Mouse (Mus musculus): ENCODE results near the gene Tubd1. TPM values are rescaled to one million over a fixed set of nuclear protein-coding genes. Genes with fewer than 3 reads are reported as not detected.

Gene Tubd1
- polyA plus RNA-seq, 1 experiment from 2014 or later, result 9.8 TPM

DNA sequence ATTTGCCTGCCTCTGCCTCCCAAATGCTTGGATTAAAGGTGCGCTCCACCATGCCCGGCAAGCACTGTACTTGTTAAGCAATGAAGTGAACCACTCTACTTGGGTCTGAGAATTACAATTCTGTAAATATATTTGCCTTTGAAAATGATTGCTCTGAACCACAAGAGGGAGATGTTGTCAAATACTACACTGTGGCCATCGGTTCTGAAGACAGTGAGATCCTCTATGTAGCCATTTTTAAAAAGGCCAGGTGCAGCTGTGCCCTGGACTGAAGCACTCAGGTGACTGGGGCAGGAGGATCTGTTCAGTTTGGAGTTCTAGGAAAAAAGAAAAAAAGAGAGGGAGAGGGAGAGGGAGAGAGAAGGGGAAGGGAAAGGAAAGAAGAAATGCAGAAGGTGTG, 23.6 kb downstream of the Tubd1 start:
- Histone ChIP-seq H3K27ac (replicated peaks) (no peak overlapping the region), H3K27me3 (no peaks in the 10 kb centered on the region), H3K4me1 (replicated peaks) (peaks cover 9% of the 10 kb centered on the region), H3K36me3 (replicated peaks) (peaks cover 15% of the 10 kb centered on the region), H3K4me2 (no peak overlapping the region), H3K9ac (no peak overlapping the region), H3K9me3 (replicated peaks) (no peaks in the 10 kb centered on the region), H3K4me3 (replicated peaks) (no peak overlapping the region)
- 56% methylated on average over 3 of the region's 3 CpGs for WGBS (ENCODE audit: insufficient replicate concordance)
- ATAC-seq (ENCODE audit: insufficient read depth), result no peak

DNA sequence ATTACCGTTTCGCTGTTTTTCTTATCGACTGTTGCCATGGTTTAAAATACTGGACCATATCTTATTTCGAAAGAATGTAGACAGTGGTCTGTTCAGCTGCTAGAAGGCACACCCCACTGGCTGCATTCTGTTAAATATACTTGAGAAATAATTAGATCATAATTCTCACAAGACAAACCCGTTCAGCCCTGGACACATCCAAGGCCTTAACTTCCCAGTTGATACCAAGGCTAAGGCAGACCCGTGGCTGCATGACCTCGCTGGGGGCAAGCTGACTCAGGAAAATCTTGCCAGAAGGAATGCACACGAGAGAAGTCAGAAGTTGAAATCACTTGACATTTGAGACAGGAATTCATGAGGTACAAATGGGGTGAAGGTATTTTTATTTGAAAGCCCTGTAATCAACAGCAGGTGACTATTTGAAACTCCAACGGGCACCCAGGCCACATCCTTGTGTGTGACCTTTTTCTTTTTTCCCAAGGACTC, 25.5 kb downstream of the Tubd1 start:
- no peak overlapping the region for H3K4me3 ChIP-seq (replicated peaks)
- H3K4me1 ChIP-seq (replicated peaks), result peaks cover 17% of the 10 kb centered on the region
- no peak overlapping the region for H3K9ac ChIP-seq
- H3K9me3 ChIP-seq (replicated peaks), result no peaks in the 10 kb centered on the region
- H3K4me2 ChIP-seq, result no peak overlapping the region
- H3K36me3 ChIP-seq (replicated peaks), result peaks cover 11% of the 10 kb centered on the region
- no peaks in the 10 kb centered on the region for H3K27me3 ChIP-seq
- no peak for ATAC-seq (ENCODE audit: insufficient read depth)
- WGBS (ENCODE audit: insufficient replicate concordance), result 62% methylated on average over 9 of the region's 9 CpGs
- no peak overlapping the region for H3K27ac ChIP-seq (replicated peaks)

GRCm38 (mm10) chr11:86571047-86571855, 26.5 kb downstream of the Tubd1 start:
- Histone ChIP-seq H3K4me2 (no peak overlapping the region), H3K9ac (no peak overlapping the region), H3K27ac (replicated peaks) (0 out of 2 replicates have a peak overlapping the region, but pooled peaks have one; percentile 29), H3K36me3 (replicated peaks) (peaks cover 6% of the 10 kb centered on the region; the same call in 1 of the 2 replicates), H3K9me3 (replicated peaks) (no peaks in the 10 kb centered on the region), H3K4me3 (replicated peaks) (no peak overlapping the region), H3K4me1 (replicated peaks) (peaks cover 27% of the 10 kb centered on the region), H3K27me3 (no peaks in the 10 kb centered on the region)
- WGBS (ENCODE audit: insufficient replicate concordance), result 56% methylated on average over 15 of the region's 15 CpGs
- no peak for ATAC-seq (ENCODE audit: insufficient read depth)

- Histone ChIP-seq H3K36me3 (replicated peaks) (peaks cover 6% of the 10 kb centered on the region; the same call in 1 of the 2 replicates), H3K4me3 (replicated peaks) (no peak overlapping the region), H3K9ac (no peak overlapping the region), H3K9me3 (replicated peaks) (no peaks in the 10 kb centered on the region), H3K4me2 (no peak overlapping the region), H3K4me1 (replicated peaks) (peaks cover 28% of the 10 kb centered on the region), H3K27me3 (no peaks in the 10 kb centered on the region), H3K27ac (replicated peaks) (no peak overlapping the region)
- ATAC-seq (ENCODE audit: insufficient read depth), result no peak
- WGBS (ENCODE audit: insufficient replicate concordance), result 62% methylated on average over 4 of the region's 4 CpGs
Observed at GRCm38 (mm10) chr11:86571871-86572270, 27.1 kb downstream of the Tubd1 start.

DNA sequence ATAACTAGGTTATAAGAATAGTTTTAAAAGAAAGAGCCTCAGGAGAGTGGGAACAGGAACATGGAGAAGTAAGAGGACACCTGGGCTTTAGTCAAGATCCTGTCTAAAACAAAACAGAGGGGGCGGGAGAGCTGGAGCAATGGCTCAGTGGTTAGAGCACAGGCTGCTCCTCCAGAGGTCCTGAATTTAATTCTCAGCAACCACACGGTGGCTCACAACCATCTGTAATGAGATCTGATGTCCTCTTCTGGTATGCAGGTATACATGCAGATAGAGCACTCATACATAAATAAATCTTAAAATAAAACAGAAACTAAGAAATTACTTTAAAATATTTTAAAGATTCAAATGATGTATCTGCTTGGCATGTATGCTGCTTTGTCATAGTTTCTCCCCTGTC, 27.8 kb downstream of the Tubd1 start:
- Histone ChIP-seq H3K9me3 (replicated peaks) (no peaks in the 10 kb centered on the region), H3K4me2 (no peak overlapping the region), H3K27me3 (no peaks in the 10 kb centered on the region), H3K36me3 (replicated peaks) (no peaks in the 10 kb centered on the region), H3K9ac (no peak overlapping the region), H3K27ac (replicated peaks) (no peak overlapping the region), H3K4me3 (replicated peaks) (no peak overlapping the region), H3K4me1 (replicated peaks) (peaks cover 36% of the 10 kb centered on the region)
- no peak for ATAC-seq (ENCODE audit: insufficient read depth)
- WGBS (ENCODE audit: insufficient replicate concordance), result 50% methylated on average over 2 of the region's 2 CpGs

- 0 out of 2 replicates have a peak overlapping the region, but pooled peaks have one; percentile 41 for H3K27ac ChIP-seq (replicated peaks)
Observed at GRCm38 (mm10) chr11:86573646-86574231, 28.9 kb downstream of the Tubd1 start.

DNA sequence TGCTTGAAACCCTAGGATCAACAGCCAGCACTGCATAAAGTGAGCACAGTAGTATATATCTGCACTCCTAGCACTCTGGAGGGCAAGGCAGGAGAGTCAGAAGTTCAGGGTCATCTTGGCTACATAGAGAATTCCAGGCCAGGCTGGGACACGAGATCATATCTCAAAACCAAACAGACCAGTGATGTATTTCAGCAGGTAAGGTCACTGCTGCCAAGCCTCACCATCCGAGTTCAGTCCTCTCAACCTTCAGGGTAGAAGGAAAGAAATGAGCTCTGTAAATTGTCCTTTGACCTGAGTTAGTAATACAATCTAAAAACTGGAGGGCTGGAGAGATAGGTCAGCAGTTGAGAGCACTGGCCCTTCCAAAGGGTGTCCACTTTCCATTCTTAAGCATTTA, 29.6 kb downstream of the Tubd1 start:
- ATAC-seq (ENCODE audit: insufficient read depth), result no peak
- Histone ChIP-seq H3K9me3 (replicated peaks) (no peaks in the 10 kb centered on the region), H3K4me2 (no peak overlapping the region), H3K36me3 (replicated peaks) (no peaks in the 10 kb centered on the region), H3K27ac (replicated peaks) (0 out of 2 replicates have a peak overlapping the region, but pooled peaks have one; percentile 41), H3K27me3 (no peaks in the 10 kb centered on the region), H3K4me3 (replicated peaks) (no peak overlapping the region), H3K9ac (no peak overlapping the region), H3K4me1 (replicated peaks) (peaks cover 52% of the 10 kb centered on the region)
- WGBS (ENCODE audit: insufficient replicate concordance), result 47% methylated on average over 2 of the region's 2 CpGs

More at GRCm38 (mm10) chr11:86573646-86574231, 28.9 kb downstream of the Tubd1 start:
- Histone ChIP-seq H3K27me3 (no peaks in the 10 kb centered on the region), H3K4me3 (replicated peaks) (no peak overlapping the region), H3K9ac (no peak overlapping the region), H3K36me3 (replicated peaks) (no peaks in the 10 kb centered on the region), H3K9me3 (replicated peaks) (no peaks in the 10 kb centered on the region), H3K4me2 (no peak overlapping the region), H3K4me1 (replicated peaks) (peaks cover 45% of the 10 kb centered on the region)
- 79% methylated on average over 6 of the region's 6 CpGs for WGBS (ENCODE audit: insufficient replicate concordance)
- ATAC-seq (ENCODE audit: insufficient read depth), result no peak

- peaks cover 66% of the 10 kb centered on the region for H3K4me1 ChIP-seq (replicated peaks)
- no peaks in the 10 kb centered on the region for H3K9me3 ChIP-seq (replicated peaks)
- H3K27me3 ChIP-seq, result no peaks in the 10 kb centered on the region
- H3K36me3 ChIP-seq (replicated peaks), result no peaks in the 10 kb centered on the region
- H3K9ac ChIP-seq, result no peak overlapping the region
- H3K4me2 ChIP-seq, result no peak overlapping the region
- WGBS (ENCODE audit: insufficient replicate concordance), result 78% methylated on average over 7 of the region's 7 CpGs
- no peak overlapping the region for H3K4me3 ChIP-seq (replicated peaks)
- no peak overlapping the region for H3K27ac ChIP-seq (replicated peaks)
- ATAC-seq (ENCODE audit: insufficient read depth), result no peak
Observed at GRCm38 (mm10) chr11:86575632-86576378, 31.0 kb downstream of the Tubd1 start.

GRCm38 (mm10) chr11:86577231-86577630, 32.4 kb downstream of the Tubd1 start:
- no peaks in the 10 kb centered on the region for H3K9me3 ChIP-seq (replicated peaks)
- no peaks in the 10 kb centered on the region for H3K27me3 ChIP-seq
- H3K36me3 ChIP-seq (replicated peaks), result no peaks in the 10 kb centered on the region
- H3K4me2 ChIP-seq, result no peak overlapping the region
- ATAC-seq (ENCODE audit: insufficient read depth), result 0 out of 2 replicates have a peak, but pooled peaks have one; percentile 8
- 41% methylated on average over 4 of the region's 4 CpGs for WGBS (ENCODE audit: insufficient replicate concordance)
- peaks cover 71% of the 10 kb centered on the region for H3K4me1 ChIP-seq (replicated peaks)
- H3K4me3 ChIP-seq (replicated peaks), result no peak overlapping the region
- H3K9ac ChIP-seq, result no peak overlapping the region
- H3K27ac ChIP-seq (replicated peaks), result peak overlapping the region; percentile 51

DNA sequence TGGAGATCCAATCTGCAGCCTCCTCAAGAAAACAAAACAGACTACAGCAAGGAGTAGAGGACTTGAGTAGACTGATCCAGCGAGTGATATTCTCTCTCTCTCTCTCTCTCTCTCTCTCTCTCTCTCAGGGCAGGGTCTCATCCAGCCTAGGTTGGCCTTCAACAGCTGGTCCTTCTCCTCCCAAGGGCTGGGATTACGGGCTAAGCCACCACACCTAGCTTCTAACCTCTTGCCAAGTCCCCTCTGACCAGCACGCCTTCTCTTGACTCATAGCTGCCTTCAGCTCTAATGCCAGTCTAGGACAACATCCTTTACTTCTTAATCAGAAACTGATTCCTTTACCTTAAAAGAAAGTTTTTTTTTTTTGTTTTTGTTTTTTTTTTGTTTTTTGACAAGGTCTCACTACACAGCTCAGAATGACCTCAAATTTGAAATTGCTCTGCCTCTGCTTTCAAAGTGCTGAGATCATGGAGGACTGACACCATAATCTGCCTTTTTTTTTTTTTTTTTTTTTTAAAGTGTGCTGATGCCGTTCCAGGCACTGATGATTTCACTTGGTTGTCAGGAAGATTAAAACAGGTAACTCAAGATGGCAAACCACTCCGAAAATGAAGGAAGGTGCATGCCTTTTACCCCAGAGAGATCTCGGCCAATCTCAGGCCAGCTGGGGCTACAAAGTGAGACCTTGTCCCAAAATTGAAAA, 33.5 kb downstream of the Tubd1 start:
- H3K4me1 ChIP-seq (replicated peaks), result peaks cover 80% of the 10 kb centered on the region
- 70% methylated on average over 6 of the region's 6 CpGs for WGBS (ENCODE audit: insufficient replicate concordance)
- H3K9ac ChIP-seq, result no peak overlapping the region

More for the DNA sequence above, 33.5 kb downstream of the Tubd1 start:
- no peak overlapping the region for H3K4me2 ChIP-seq
- no peaks in the 10 kb centered on the region for H3K27me3 ChIP-seq
- no peak for ATAC-seq (ENCODE audit: insufficient read depth)
- H3K27ac ChIP-seq (replicated peaks), result peak overlapping the region; percentile 87
- H3K36me3 ChIP-seq (replicated peaks), result no peaks in the 10 kb centered on the region; the same call in 1 of the 2 replicates
- no peak overlapping the region for H3K4me3 ChIP-seq (replicated peaks)
- H3K9me3 ChIP-seq (replicated peaks), result no peaks in the 10 kb centered on the region

Measured in liver, embryonic 15.5 days (tissue).